Mouse (Mus musculus) testis, adult 2 months (tissue): ENCODE measurements at regions not wholly inside any gene's neighbourhood (a gene's known extent, or its start where the extent isn't known, plus 50 kb on each side); places are given as distances from the start of the nearest gene placed in this dataset.

ENCODE experiments used
- CTCF ChIP-seq: fragments of 200-500 bp; IDR thresholded peaks from 2 replicates; pipeline ENCODE4 v1.5.1; 2012; ENCODE audit warnings: low read depth, mild to moderate bottlenecking, inconsistent platforms, low read length, moderate library complexity; ENCODE audit not compliant: control insufficient read depth, insufficient read depth, insufficient replicate concordance
- POLR2A ChIP-seq: fragments of 200-500 bp; IDR thresholded peaks from 2 replicates; pipeline ENCODE4 v1.6.1; 2012; ENCODE audit warnings: low read depth, mild to moderate bottlenecking, inconsistent platforms, low read length, moderate library complexity; ENCODE audit not compliant: control insufficient read depth

GRCm38 (mm10) chr17:82484609-82485008 is 730.5 kb upstream of the Pkdcc start:
- TF ChIP-seq CTCF, result no peak
- TF ChIP-seq POLR2A, result no peak
